Mouse (Mus musculus): ENCODE data around the gene Nfyc.

DNA sequence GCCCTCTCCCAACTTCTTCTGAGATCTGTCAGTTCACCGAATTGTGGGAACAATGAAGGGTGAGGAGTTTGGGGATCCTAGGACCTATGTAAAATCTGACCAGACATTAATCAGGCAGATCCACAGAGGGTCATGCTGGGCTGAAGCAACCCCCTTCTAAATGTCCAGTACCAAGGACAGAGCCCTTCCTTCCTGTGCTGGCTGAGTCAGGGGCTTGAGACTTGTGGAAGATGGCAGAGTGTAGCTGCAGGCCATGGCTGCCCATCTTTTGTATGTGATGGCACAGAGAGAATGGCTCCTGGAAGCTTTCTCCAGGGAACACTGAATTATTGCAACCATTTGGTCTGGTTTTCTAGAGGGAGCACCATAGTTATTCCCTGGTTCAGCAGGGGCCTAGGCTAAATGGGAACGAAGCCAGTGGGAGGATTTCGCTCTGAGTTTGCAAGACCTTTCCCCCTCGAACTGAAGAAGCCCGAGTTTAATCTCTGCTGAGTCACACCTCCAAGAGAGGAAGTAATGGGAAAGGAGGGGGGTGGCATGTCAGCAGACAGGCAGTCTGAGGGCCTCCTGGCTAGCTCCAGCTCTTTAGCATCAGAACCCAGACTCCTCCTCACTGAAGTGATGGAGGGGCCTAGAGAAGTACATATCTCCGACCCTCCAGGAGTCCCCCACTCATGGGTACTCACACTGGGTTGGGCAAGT is 49.5 kb upstream of the Nfyc start:
- TF ChIP-seq CTCF (IDR thresholded peaks at IDR 0.05; ENCODE audit: low read depth) (no peak), EP300 (optimal IDR thresholded peaks at IDR 0.05) (no peak)

Data from stomach, postnatal 0 days (tissue).